In genomic region chr2:131980866-131981265, GRCm38 (mm10) we compare ENCODE assay signal across 9 mouse cellular contexts. TPM values are rescaled to one million over a fixed set of nuclear protein-coding genes. Genes with fewer than 3 reads are reported as not detected.
DNase-seq lines count a peak whose midpoint lies in the region; ATAC-seq lines count a peak whose summit lies in the region.
"Had no signal": no experiment of that assay in that cellular context is flagged by ENCODE, and none has a peak within 500 bp of the region (broad histone marks: within the 10 kb centered on the region; RNA-seq: fewer than 3 reads in every experiment).

No protein-coding gene starts in this region.

- no peaks in the 10 kb centered on the region for H3K4me1 ChIP-seq in kidney, embryonic 16.5 days (ENCODE audit: insufficient read depth, low read length)
- H3K4me1 ChIP-seq in midbrain, embryonic 14.5 days (ENCODE audit: control insufficient read depth, insufficient read depth, low read length) = no peaks in the 10 kb centered on the region
- H3K4me1 ChIP-seq: midbrain, embryonic 12.5 days had no signal

- no peaks in the 10 kb centered on the region for H3K27me3 ChIP-seq in kidney, embryonic 16.5 days (ENCODE audit: insufficient read depth, low read length)
- no peaks in the 10 kb centered on the region for H3K27me3 ChIP-seq in midbrain, embryonic 14.5 days (ENCODE audit: control insufficient read depth, insufficient read depth, low read length)
- H3K27me3 ChIP-seq: midbrain, embryonic 12.5 days had no signal

- ATAC-seq in kidney, embryonic 16.5 days (ENCODE audit: low FRiP score, low TSS enrichment) = peak; percentile 73
- no peak for ATAC-seq in midbrain, embryonic 14.5 days (ENCODE audit: low FRiP score, low TSS enrichment)
- no peak for ATAC-seq in inflammation-experienced regulatory T-cells, adult 6 months

- H3K9me3 ChIP-seq in kidney, embryonic 16.5 days (ENCODE audit: low read length) = peaks cover 3% of the 10 kb centered on the region; the same call in 1 of the 2 replicates
- H3K9me3 ChIP-seq in midbrain, embryonic 14.5 days (ENCODE audit: control insufficient read depth, low read length) = no peaks in the 10 kb centered on the region
- H3K9me3 ChIP-seq: midbrain, embryonic 12.5 days had no signal

- peak; percentile 21 for DNase-seq in gastrocnemius, postnatal 25 days
- no peak for DNase-seq in gastrocnemius, adult 8-10 months (ENCODE audit: low spot score in 2 of 2)
- DNase-seq in Muller cell, postnatal 12 days (ENCODE audit: inconsistent ontology term) = peak; percentile 78
- peak; percentile 52 for DNase-seq in heart, adult 8-10 months (ENCODE audit: low spot score)
- no peak for DNase-seq in midbrain, embryonic 14.5 days
- no peak for DNase-seq in c-Kit-positive CD71-positive TER-119-positive erythroid progenitor cells, embryonic 14.5 days (ENCODE audit: low spot score)

- H3K27ac ChIP-seq in kidney, embryonic 16.5 days (ENCODE audit: low read length) = no peak overlapping the region
- H3K27ac ChIP-seq in midbrain, embryonic 14.5 days (replicated peaks; ENCODE audit: low read depth, low read length) = no peak overlapping the region
- H3K27ac ChIP-seq: midbrain, embryonic 12.5 days had no signal

- H3K4me3 ChIP-seq in kidney, embryonic 16.5 days (ENCODE audit: low read length) = no peak overlapping the region
- H3K4me3 ChIP-seq in midbrain, embryonic 14.5 days (replicated peaks; ENCODE audit: low read depth, low read length) = no peak overlapping the region
- H3K4me3 ChIP-seq: midbrain, embryonic 12.5 days had no signal

- H3K9ac ChIP-seq in kidney, embryonic 16.5 days (replicated peaks; ENCODE audit: low read length) = no peak overlapping the region
- no peak overlapping the region for H3K9ac ChIP-seq in midbrain, embryonic 14.5 days (replicated peaks; ENCODE audit: low read length)
- H3K9ac ChIP-seq: midbrain, embryonic 12.5 days had no signal

- no peak overlapping the region for H3K4me2 ChIP-seq in kidney, embryonic 16.5 days (replicated peaks; ENCODE audit: low read depth, low read length)
- H3K4me2 ChIP-seq in midbrain, embryonic 14.5 days (ENCODE audit: low read length) = no peak overlapping the region
- H3K4me2 ChIP-seq: midbrain, embryonic 12.5 days had no signal

- WGBS in kidney, embryonic 16.5 days = 49% methylated on average over 9 of the region's 9 CpGs
- WGBS in midbrain, embryonic 14.5 days = 46% methylated on average over 9 of the region's 9 CpGs

- no peaks in the 10 kb centered on the region for H3K36me3 ChIP-seq in kidney, embryonic 16.5 days (ENCODE audit: insufficient read depth, low read length)
- no peaks in the 10 kb centered on the region for H3K36me3 ChIP-seq in midbrain, embryonic 14.5 days (ENCODE audit: control insufficient read depth, insufficient read depth, low read length)
- H3K36me3 ChIP-seq: midbrain, embryonic 12.5 days had no signal

RNA-seq across cellular contexts. Expression of gene Prnd, which starts 30.2 kb away (rescaled TPM):
- 1 to 10 TPM in 1 of 2 experiments, under 1 TPM in 1; 0.97 to 1.6 TPM for total RNA-seq in gastrocnemius, postnatal 25 days (2021)
- total RNA-seq in gastrocnemius, adult 8-10 months (2022) = under 1 TPM in 2 of 4 experiments, not detected in 2; 0.10 to 0.40 TPM
- 1 to 10 TPM in 2 of 4 experiments, under 1 TPM in 2; 0.22 to 1.8 (median 1.2) TPM for total RNA-seq in heart, adult 8-10 months (2022)
- 16.2 and 17.1 TPM in 2 replicates for polyA plus RNA-seq in kidney, embryonic 16.5 days (2015; fragmentation: Nextera tagmentation; extraction: Ambion mirVana)
- polyA plus RNA-seq in midbrain, embryonic 14.5 days (2014; fragmentation: Nextera tagmentation; extraction: Ambion mirVana) = 6.4 and 14.1 TPM in 2 replicates
- under 1 TPM in 1 of 3 experiments, not detected in 2; 0.30 TPM for polyA plus RNA-seq in inflammation-experienced regulatory T-cells, adult 6 months (2017; shearing (Covaris generic))

RNA-seq across cellular contexts. Expression of gene Rassf2, which starts 49.2 kb away (rescaled TPM):
- 1 to 10 TPM; 5.7 to 6.8 TPM for total RNA-seq in gastrocnemius, postnatal 25 days (2021)
- 1 to 10 TPM; 1.3 to 4.1 (median 2.4) TPM for total RNA-seq in gastrocnemius, adult 8-10 months (2022)
- 1 to 10 TPM; 4.1 to 7.7 (median 6.6) TPM for total RNA-seq in heart, adult 8-10 months (2022)
- polyA plus RNA-seq in kidney, embryonic 16.5 days (2015; fragmentation: Nextera tagmentation; extraction: Ambion mirVana) = 8.1 and 9.1 TPM in 2 replicates
- 19.9 and 32.6 TPM in 2 replicates for polyA plus RNA-seq in midbrain, embryonic 14.5 days (2014; fragmentation: Nextera tagmentation; extraction: Ambion mirVana)
- polyA plus RNA-seq in inflammation-experienced regulatory T-cells, adult 6 months (2017; shearing (Covaris generic)) = 10 to 100 TPM; 78.8 to 88.1 (median 87.3) TPM

Comparison
In these comparisons a context has a peak if more than half of its experiments do, and no peak if none do; other contexts are left out.
1. DNase-seq: peak in gastrocnemius, postnatal 25 days (single experiment), Muller cell, postnatal 12 days (single experiment) and heart, adult 8-10 months (single experiment); none in gastrocnemius, adult 8-10 months (0 of 2), midbrain, embryonic 14.5 days (single experiment) and c-Kit-positive CD71-positive TER-119-positive erythroid progenitor cells, embryonic 14.5 days (single experiment).